Mouse (Mus musculus): ENCODE data around the gene Grap. TPM values are rescaled to one million over a fixed set of nuclear protein-coding genes. Genes with fewer than 3 reads are reported as not detected.

The Grap gene
- polyA plus RNA-seq, 1 experiment = 119 TPM

DNA sequence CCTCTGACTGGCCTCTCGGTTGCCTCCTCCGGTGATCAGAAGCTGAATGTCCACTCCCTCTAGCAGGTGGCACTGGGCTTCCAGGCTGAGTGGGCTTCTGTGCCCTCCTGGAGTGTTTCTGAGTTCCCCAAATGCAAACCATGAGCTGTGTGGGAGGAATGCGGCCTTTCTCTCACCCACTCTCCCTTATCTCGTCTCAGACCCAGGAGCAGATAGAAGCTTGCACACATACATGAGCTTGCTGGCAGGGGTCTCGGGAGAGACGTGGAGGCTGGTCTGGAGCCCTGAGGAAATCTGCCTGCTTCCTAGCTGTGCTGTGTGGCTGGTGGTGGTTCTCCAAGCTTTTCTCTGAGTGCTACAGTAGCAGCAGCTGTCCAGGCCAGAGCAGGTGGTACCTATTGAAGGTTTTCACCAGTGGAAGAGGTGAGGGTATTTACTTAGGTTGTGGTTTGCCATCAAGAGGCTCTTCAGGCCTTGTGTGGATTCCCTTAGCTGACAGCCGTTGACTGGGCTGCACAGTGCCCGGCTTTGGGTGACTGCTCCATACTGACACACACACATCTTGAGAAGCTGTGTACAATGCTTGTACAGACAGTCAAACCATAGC lies 32.2 kb downstream of the Grap start:
- TF ChIP-seq POLR2A (IDR thresholded peaks at IDR 0.05; ENCODE audit: control insufficient read depth, extremely low read depth, insufficient read depth, low read length, poor library complexity) = no peak
- WGBS = 82% methylated on average over 8 of the region's 8 CpGs
- H3K27ac ChIP-seq (ENCODE audit: control insufficient read depth, insufficient read depth, low read length) = no peak overlapping the region
- no peaks in the 10 kb centered on the region for H3K36me3 ChIP-seq (ENCODE audit: control insufficient read depth, insufficient read depth, low read length)
- no peak overlapping the region for H3K4me3 ChIP-seq (ENCODE audit: control insufficient read depth, insufficient read depth, low read length)
- peaks cover 23% of the 10 kb centered on the region for H3K4me1 ChIP-seq (replicated peaks; ENCODE audit: control insufficient read depth, insufficient read depth, low read length)
- H3K27me3 ChIP-seq (ENCODE audit: control insufficient read depth, insufficient read depth, low read length) = no peaks in the 10 kb centered on the region
- no peak for DNase-seq

DNA sequence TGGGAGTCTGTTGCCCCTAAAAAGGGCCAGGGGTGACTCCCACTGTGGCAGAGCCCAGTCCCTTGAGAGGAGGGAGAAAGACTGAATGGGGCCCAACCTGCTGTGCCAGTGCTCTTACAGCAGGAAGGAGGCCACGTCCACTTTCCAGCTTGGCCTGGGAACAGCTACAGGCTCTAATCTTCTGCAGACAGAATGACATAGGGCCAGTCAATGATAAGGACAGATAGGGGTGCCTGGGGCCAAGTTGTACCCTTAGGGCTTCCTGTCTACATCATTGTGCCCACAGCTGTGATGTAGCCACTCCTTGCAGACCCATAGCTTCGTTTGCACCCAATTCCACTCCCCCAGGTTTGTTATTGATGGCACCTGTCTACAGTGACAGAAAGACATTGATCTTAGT lies 33.1 kb downstream of the Grap start:
- no peak for TF ChIP-seq POLR2A (IDR thresholded peaks at IDR 0.05; ENCODE audit: control insufficient read depth, extremely low read depth, insufficient read depth, low read length, poor library complexity)
- no peak for TF ChIP-seq CTCF (IDR thresholded peaks at IDR 0.05; ENCODE audit: borderline replicate concordance, control insufficient read depth, extremely low read depth, insufficient read depth, low read length, poor library complexity)
- Histone ChIP-seq H3K4me3 (ENCODE audit: control insufficient read depth, insufficient read depth, low read length) (no peak overlapping the region), H3K4me1 (replicated peaks; ENCODE audit: control insufficient read depth, insufficient read depth, low read length) (peaks cover 23% of the 10 kb centered on the region), H3K27ac (ENCODE audit: control insufficient read depth, insufficient read depth, low read length) (no peak overlapping the region), H3K27me3 (ENCODE audit: control insufficient read depth, insufficient read depth, low read length) (no peaks in the 10 kb centered on the region), H3K36me3 (ENCODE audit: control insufficient read depth, insufficient read depth, low read length) (no peaks in the 10 kb centered on the region)
- WGBS = 67% methylated on average over 2 of the region's 2 CpGs
- DNase-seq = no peak

DNA sequence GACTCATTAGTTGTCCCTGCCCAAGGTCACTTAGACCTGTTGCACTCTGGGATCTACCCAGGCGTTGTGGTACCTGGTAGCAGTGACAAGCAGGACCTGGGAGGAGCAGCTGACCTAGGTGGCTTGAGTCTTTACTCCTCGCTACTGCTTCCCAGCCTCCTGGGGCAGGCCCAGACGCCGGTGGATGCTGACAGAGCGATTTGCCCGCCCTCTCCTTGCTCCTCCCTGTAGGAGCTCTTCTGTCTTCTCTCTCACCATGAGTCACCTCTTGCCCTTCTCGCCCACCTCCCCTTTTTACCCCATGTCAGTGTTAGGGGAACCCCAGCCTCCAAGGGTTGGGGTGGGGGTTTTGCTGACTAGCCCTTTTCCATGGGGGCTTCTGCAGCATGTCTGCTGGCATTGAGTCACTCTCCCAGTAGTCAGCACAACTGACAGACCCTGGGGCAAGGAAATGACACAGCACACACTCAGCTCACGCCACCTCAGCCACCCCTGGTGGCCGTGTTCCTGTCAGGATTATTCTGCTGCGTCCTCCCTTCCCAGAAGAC lies 33.9 kb downstream of the Grap start:
- Histone ChIP-seq H3K27ac (ENCODE audit: control insufficient read depth, insufficient read depth, low read length) (no peak overlapping the region), H3K4me3 (ENCODE audit: control insufficient read depth, insufficient read depth, low read length) (no peak overlapping the region), H3K36me3 (ENCODE audit: control insufficient read depth, insufficient read depth, low read length) (no peaks in the 10 kb centered on the region), H3K4me1 (replicated peaks; ENCODE audit: control insufficient read depth, insufficient read depth, low read length) (peaks cover 23% of the 10 kb centered on the region), H3K27me3 (ENCODE audit: control insufficient read depth, insufficient read depth, low read length) (no peaks in the 10 kb centered on the region)
- no peak for DNase-seq
- TF ChIP-seq CTCF (IDR thresholded peaks at IDR 0.05; ENCODE audit: borderline replicate concordance, control insufficient read depth, extremely low read depth, insufficient read depth, low read length, poor library complexity) (no peak), POLR2A (IDR thresholded peaks at IDR 0.05; ENCODE audit: control insufficient read depth, extremely low read depth, insufficient read depth, low read length, poor library complexity) (no peak)
- WGBS = 78% methylated on average over 10 of the region's 10 CpGs

DNA sequence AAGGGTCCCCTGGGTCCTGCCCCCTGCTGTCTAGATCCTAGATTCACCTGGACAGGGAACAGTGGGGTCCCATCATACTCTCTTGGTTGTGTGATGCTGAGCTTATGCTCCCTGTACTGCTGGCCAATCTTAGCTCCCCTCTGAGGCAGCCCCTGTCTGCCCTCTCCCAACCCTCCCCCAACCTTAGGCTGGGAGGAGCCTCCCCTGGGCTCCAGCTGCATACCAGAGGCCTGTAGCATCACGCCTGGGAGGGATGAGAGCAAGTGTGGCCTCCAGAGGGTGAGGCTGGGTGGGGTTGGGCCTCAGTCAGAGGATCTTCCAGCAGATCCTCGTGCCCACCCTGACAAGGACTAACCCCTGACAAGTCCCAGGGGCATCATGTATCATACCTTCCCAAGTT lies 34.5 kb downstream of the Grap start:
- H3K4me3 ChIP-seq (ENCODE audit: control insufficient read depth, insufficient read depth, low read length) = no peak overlapping the region
- H3K27me3 ChIP-seq (ENCODE audit: control insufficient read depth, insufficient read depth, low read length) = no peaks in the 10 kb centered on the region

DNA sequence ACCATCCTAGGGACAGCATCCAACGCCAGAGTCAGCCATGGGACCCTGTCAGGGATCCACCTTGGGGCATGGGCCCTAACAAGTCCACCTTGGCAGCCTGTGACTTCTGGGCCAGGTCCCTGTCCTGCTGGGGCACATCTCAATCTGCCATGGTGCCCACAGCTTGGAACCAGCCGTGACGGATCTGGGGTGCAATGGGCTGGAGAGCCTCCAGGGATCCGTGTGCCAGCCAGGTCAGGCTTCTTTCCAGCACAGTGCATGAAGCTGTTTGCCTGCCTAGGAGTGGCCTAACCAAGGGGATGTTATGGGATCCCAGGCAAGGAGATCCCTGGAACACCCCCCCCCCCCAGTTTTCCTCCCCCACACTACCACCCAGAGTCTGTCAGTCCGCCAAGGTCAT lies 39.9 kb downstream of the Grap start:
- Histone ChIP-seq H3K36me3 (ENCODE audit: control insufficient read depth, insufficient read depth, low read length) (no peaks in the 10 kb centered on the region), H3K27ac (ENCODE audit: control insufficient read depth, insufficient read depth, low read length) (no peak overlapping the region), H3K27me3 (ENCODE audit: control insufficient read depth, insufficient read depth, low read length) (no peaks in the 10 kb centered on the region), H3K4me1 (replicated peaks; ENCODE audit: control insufficient read depth, insufficient read depth, low read length) (no peaks in the 10 kb centered on the region), H3K4me3 (ENCODE audit: control insufficient read depth, insufficient read depth, low read length) (no peak overlapping the region)
- DNase-seq = no peak
- no peak for TF ChIP-seq CTCF (IDR thresholded peaks at IDR 0.05; ENCODE audit: borderline replicate concordance, control insufficient read depth, extremely low read depth, insufficient read depth, low read length, poor library complexity)
- no peak for TF ChIP-seq POLR2A (IDR thresholded peaks at IDR 0.05; ENCODE audit: control insufficient read depth, extremely low read depth, insufficient read depth, low read length, poor library complexity)
- 93% methylated on average over 5 of the region's 5 CpGs for WGBS

More for the DNA sequence above, 34.5 kb downstream of the Grap start:
- no peak for DNase-seq
- TF ChIP-seq POLR2A (IDR thresholded peaks at IDR 0.05; ENCODE audit: control insufficient read depth, extremely low read depth, insufficient read depth, low read length, poor library complexity) (no peak), CTCF (IDR thresholded peaks at IDR 0.05; ENCODE audit: borderline replicate concordance, control insufficient read depth, extremely low read depth, insufficient read depth, low read length, poor library complexity) (no peak)
- 76% methylated on average over 2 of the region's 2 CpGs for WGBS
- H3K4me1 ChIP-seq (replicated peaks; ENCODE audit: control insufficient read depth, insufficient read depth, low read length) = peaks cover 23% of the 10 kb centered on the region
- H3K27ac ChIP-seq (ENCODE audit: control insufficient read depth, insufficient read depth, low read length) = no peak overlapping the region
- H3K36me3 ChIP-seq (ENCODE audit: control insufficient read depth, insufficient read depth, low read length) = no peaks in the 10 kb centered on the region

DNA sequence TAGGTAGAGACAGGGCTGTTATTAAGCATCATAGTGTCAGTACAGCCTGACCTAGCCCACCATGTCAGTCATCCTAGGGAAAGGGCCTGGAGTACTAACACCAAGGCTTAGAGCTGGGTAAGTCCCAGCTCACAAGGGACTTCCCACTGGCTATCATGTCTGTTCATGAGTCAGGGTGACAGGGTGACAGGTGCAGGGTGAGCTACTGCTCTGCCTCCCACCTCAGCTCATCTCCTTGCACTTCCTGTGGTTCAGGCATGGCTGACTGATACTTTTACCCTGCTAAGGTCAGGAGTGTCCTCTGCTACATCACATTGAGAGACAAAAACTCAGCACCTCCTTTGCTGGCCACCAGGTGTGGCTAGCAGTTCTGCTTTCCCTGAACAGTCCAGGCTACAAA lies 45.8 kb downstream of the Grap start:
- TF ChIP-seq POLR2A (IDR thresholded peaks at IDR 0.05; ENCODE audit: control insufficient read depth, extremely low read depth, insufficient read depth, low read length, poor library complexity) (no peak), CTCF (IDR thresholded peaks at IDR 0.05; ENCODE audit: borderline replicate concordance, control insufficient read depth, extremely low read depth, insufficient read depth, low read length, poor library complexity) (no peak)
- Histone ChIP-seq H3K4me1 (replicated peaks; ENCODE audit: control insufficient read depth, insufficient read depth, low read length) (no peaks in the 10 kb centered on the region), H3K27ac (ENCODE audit: control insufficient read depth, insufficient read depth, low read length) (no peak overlapping the region), H3K27me3 (ENCODE audit: control insufficient read depth, insufficient read depth, low read length) (no peaks in the 10 kb centered on the region), H3K36me3 (ENCODE audit: control insufficient read depth, insufficient read depth, low read length) (no peaks in the 10 kb centered on the region), H3K4me3 (ENCODE audit: control insufficient read depth, insufficient read depth, low read length) (no peak overlapping the region)
- DNase-seq = no peak

DNA sequence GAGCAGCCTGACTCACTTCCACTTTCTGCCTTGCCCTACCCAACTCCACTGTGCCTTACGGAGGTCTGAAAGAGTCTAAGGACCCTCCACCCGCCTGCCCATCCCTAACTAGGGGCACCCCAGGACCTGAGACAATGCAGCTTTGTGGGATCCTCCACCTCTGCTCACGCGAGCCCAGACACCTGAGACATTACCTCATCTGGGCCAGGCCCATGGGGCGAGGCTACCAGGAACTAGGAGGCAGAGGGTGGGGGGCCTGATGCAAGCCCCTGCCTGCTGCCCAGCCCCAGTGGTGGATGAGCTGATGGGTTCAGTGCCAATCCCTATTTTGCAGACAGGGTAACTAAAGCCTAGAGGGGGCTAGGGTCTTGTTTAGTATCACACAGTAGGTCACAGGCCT lies 46.4 kb downstream of the Grap start:
- no peak for DNase-seq
- TF ChIP-seq POLR2A (IDR thresholded peaks at IDR 0.05; ENCODE audit: control insufficient read depth, extremely low read depth, insufficient read depth, low read length, poor library complexity) (no peak), CTCF (IDR thresholded peaks at IDR 0.05; ENCODE audit: borderline replicate concordance, control insufficient read depth, extremely low read depth, insufficient read depth, low read length, poor library complexity) (no peak)
- WGBS = 88% methylated on average over 5 of the region's 5 CpGs
- H3K27me3 ChIP-seq (ENCODE audit: control insufficient read depth, insufficient read depth, low read length) = no peaks in the 10 kb centered on the region
- H3K27ac ChIP-seq (ENCODE audit: control insufficient read depth, insufficient read depth, low read length) = no peak overlapping the region
- H3K4me3 ChIP-seq (ENCODE audit: control insufficient read depth, insufficient read depth, low read length) = no peak overlapping the region
- no peaks in the 10 kb centered on the region for H3K4me1 ChIP-seq (replicated peaks; ENCODE audit: control insufficient read depth, insufficient read depth, low read length)
- H3K36me3 ChIP-seq (ENCODE audit: control insufficient read depth, insufficient read depth, low read length) = no peaks in the 10 kb centered on the region
